Mouse (Mus musculus) spleen, embryonic (tissue): ENCODE data around the gene Erp29.

Experiments
- CTCF ChIA-PET: fragments of 350-600 bp; sonication (Branson Sonifier 250); formaldehyde crosslinking; loops from one replicate; lab custom pipeline; 2022; lab: Charles Lee

Gene Erp29

GRCm38 (mm10) chr5:121392667-121393380 lies 59.5 kb downstream of the Erp29 start:
- CTCF ChIA-PET, result interaction anchor here (0.6 kb wide), 1 partner anchor 13 kb away, joined by 5 read pairs; no protein-coding TSS in a partner anchor

GRCm38 (mm10) chr5:121389691-121390090 lies 62.6 kb downstream of the Erp29 start:
- CTCF ChIA-PET, result interaction anchor here (0.7 kb wide), 1 partner anchor 9 kb away, joined by 3 read pairs; no protein-coding TSS in a partner anchor

- CTCF ChIA-PET, result no interaction called here
Measured at GRCm38 (mm10) chr5:121389106-121389505, 63.2 kb downstream of the Erp29 start.

- CTCF ChIA-PET, result interaction anchor here (0.6 kb wide), 1 partner anchor 13 kb away, joined by 6 read pairs; no protein-coding TSS in a partner anchor
Measured at GRCm38 (mm10) chr5:121387126-121387525, 65.2 kb downstream of the Erp29 start.

GRCm38 (mm10) chr5:121386120-121386909 lies 66.0 kb downstream of the Erp29 start:
- CTCF ChIA-PET, result interaction anchor here (0.6 kb wide), 3 partner anchors 12 to 884 kb away, joined by 6 to 11 read pairs (median 6); no protein-coding TSS in a partner anchor

- CTCF ChIA-PET, result interaction anchor here (0.6 kb wide), 2 partner anchors 37 to 883 kb away, joined by 6 to 11 read pairs; no protein-coding TSS in a partner anchor
Measured at GRCm38 (mm10) chr5:121385461-121386119, 66.7 kb downstream of the Erp29 start, which contains the start of gene Trafd1. TSS of gene Trafd1 (minus strand) at chr5:121385632.

- CTCF ChIA-PET, result interaction anchor here (0.7 to 1.1 kb wide), 2 partner anchors 9 to 771 kb away, joined by 3 to 10 read pairs; no protein-coding TSS in a partner anchor
Measured at GRCm38 (mm10) chr5:121384757-121385460, 67.4 kb downstream of the Erp29 start.

- CTCF ChIA-PET, result interaction anchor here (1.1 kb wide), 1 partner anchor 8 kb away, joined by 3 read pairs; no protein-coding TSS in a partner anchor
Measured at GRCm38 (mm10) chr5:121383857-121384756, 68.2 kb downstream of the Erp29 start.

- CTCF ChIA-PET, result interaction anchor here (0.9 kb wide), 1 partner anchor 9 kb away, joined by 3 read pairs; no protein-coding TSS in a partner anchor
Measured at GRCm38 (mm10) chr5:121380692-121381091, 71.6 kb downstream of the Erp29 start.

GRCm38 (mm10) chr5:121378678-121379256 lies 73.5 kb downstream of the Erp29 start:
- CTCF ChIA-PET, result no interaction called here
